Mouse (Mus musculus): Measurements from ENCODE around the gene Rhot2.
"Not testable (repeated sequence)": the region's sequence is repeated elsewhere in the genome, so short reads cannot be mapped to it uniquely, and the experiment has no call there.

The Rhot2 gene

GRCm38 (mm10) chr17:25828223-25828594, 16.4 kb downstream of the Rhot2 start:
- no peak for DNase-seq (ENCODE audit: low spot score in 2 of 2)

GRCm38 (mm10) chr17:25827546-25828222, 17.0 kb downstream of the Rhot2 start:
- DNase-seq (ENCODE audit: low spot score in 2 of 2) = no peak

GRCm38 (mm10) chr17:25827011-25827410, 17.6 kb downstream of the Rhot2 start:
- DNase-seq (ENCODE audit: low spot score in 2 of 2) = no peak

GRCm38 (mm10) chr17:25825984-25826570, 18.6 kb downstream of the Rhot2 start:
- DNase-seq (ENCODE audit: low spot score in 2 of 2) = no peak

GRCm38 (mm10) chr17:25825311-25825710, 19.3 kb downstream of the Rhot2 start:
- DNase-seq (ENCODE audit: low spot score in 2 of 2) = no peak

GRCm38 (mm10) chr17:25824362-25825142, 20.1 kb downstream of the Rhot2 start:
- DNase-seq (ENCODE audit: low spot score in 2 of 2) = no peak

GRCm38 (mm10) chr17:25823452-25823851, 21.2 kb downstream of the Rhot2 start, which contains the start of gene Wdr24:
Gene Wdr24 (plus strand): TSS chr17:25823627.
- peak; percentile 71 to 72 for DNase-seq (ENCODE audit: low spot score in 2 of 2)

GRCm38 (mm10) chr17:25818851-25819780, 25.5 kb downstream of the Rhot2 start:
- no peak for DNase-seq (ENCODE audit: low spot score in 2 of 2)

- no peak for DNase-seq (ENCODE audit: low spot score in 2 of 2)
Observed at GRCm38 (mm10) chr17:25817662-25818061, 27.0 kb downstream of the Rhot2 start.

GRCm38 (mm10) chr17:25813471-25813870, 31.2 kb downstream of the Rhot2 start:
- DNase-seq (ENCODE audit: low spot score in 2 of 2) = peak; percentile 72 to 84

GRCm38 (mm10) chr17:25810890-25811289, 33.8 kb downstream of the Rhot2 start:
- no peak for DNase-seq (ENCODE audit: low spot score in 2 of 2)

- DNase-seq (ENCODE audit: low spot score in 2 of 2) = no peak
Observed at GRCm38 (mm10) chr17:25809606-25810340, 34.9 kb downstream of the Rhot2 start.

GRCm38 (mm10) chr17:25808789-25809605, 35.7 kb downstream of the Rhot2 start, which contains the start of gene Fbxl16:
Gene Fbxl16 (plus strand): TSS chr17:25809085.
- peak in 1 of 2 experiments; percentile 66 for DNase-seq (ENCODE audit: low spot score in 2 of 2)

GRCm38 (mm10) chr17:25808028-25808427, 36.6 kb downstream of the Rhot2 start:
- DNase-seq (ENCODE audit: low spot score in 2 of 2) = no peak

GRCm38 (mm10) chr17:25807452-25807851, 37.2 kb downstream of the Rhot2 start:
- not testable (repeated sequence) for DNase-seq (ENCODE audit: low spot score in 2 of 2)

- DNase-seq (ENCODE audit: low spot score in 2 of 2) = no peak
Observed at GRCm38 (mm10) chr17:25806507-25806906, 38.1 kb downstream of the Rhot2 start.

- no peak for DNase-seq (ENCODE audit: low spot score in 2 of 2)
Observed at GRCm38 (mm10) chr17:25802825-25803517, 41.7 kb downstream of the Rhot2 start.

- DNase-seq (ENCODE audit: low spot score in 2 of 2) = peak in 1 of 2 experiments; percentile 57
Observed at GRCm38 (mm10) chr17:25801029-25801428, 43.6 kb downstream of the Rhot2 start.

GRCm38 (mm10) chr17:25796951-25797369, 47.7 kb downstream of the Rhot2 start, which contains the start of gene Metrn:
Gene Metrn (minus strand): TSS chr17:25797136.
- peak; percentile 76 to 84 for DNase-seq (ENCODE audit: low spot score in 2 of 2)

Data from urinary bladder, postnatal 36 days (tissue).